ENCODE assay signal across 25 mouse cellular contexts in the genomic region with DNA sequence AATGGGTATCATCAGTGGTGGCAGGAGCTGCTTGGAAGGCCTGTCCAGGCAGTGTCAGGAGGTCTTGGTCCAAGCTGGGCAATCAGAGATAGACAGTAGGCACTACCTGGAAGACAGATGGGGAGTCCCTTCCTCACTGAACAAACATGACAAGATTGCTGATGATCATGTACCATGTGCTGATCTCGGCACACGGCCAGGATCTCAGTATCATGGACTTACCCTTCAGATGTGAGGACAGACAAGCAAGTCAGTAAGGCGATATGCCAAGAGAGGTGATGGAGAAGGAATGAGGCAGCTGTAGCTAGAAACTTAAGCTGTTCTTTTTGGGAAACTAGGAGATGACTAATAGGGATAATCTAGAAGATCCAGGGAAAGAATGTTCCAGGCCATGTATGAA.
"Had no signal": no experiment of that assay in that cellular context is flagged by ENCODE, and none has a peak within 500 bp of the region (broad histone marks: within the 10 kb centered on the region; RNA-seq: fewer than 3 reads in every experiment).

No protein-coding gene starts in this region.

- DNase-seq: gastrocnemius, adult 2 months; gastrocnemius, postnatal 10 days; gastrocnemius, postnatal 25 days; heart, adult 18-20 months; heart, postnatal 10 days; heart, postnatal 4 days; kidney, adult 18-20 months; kidney, adult 8-10 months; kidney, postnatal 10 days; kidney, postnatal 25 days; kidney, postnatal 4 days; liver had no signal

- ATAC-seq: inflammation-experienced regulatory T-cells, adult 6 months; intestine, embryonic 15.5 days; intestine, postnatal 0 days; liver, embryonic 12.5 days had no signal

- H3K9me3 ChIP-seq: heart, embryonic 10.5 days; heart, embryonic 12.5 days; hindbrain, embryonic 10.5 days; hindbrain, embryonic 13.5 days; hindbrain, embryonic 15.5 days; intestine, embryonic 15.5 days; limb, embryonic 10.5 days; limb, embryonic 12.5 days; liver, embryonic 12.5 days; liver, embryonic 15.5 days had no signal

- H3K4me2 ChIP-seq: heart, embryonic 12.5 days; hindbrain, embryonic 13.5 days; hindbrain, embryonic 15.5 days; intestine, embryonic 15.5 days; limb, embryonic 12.5 days; liver, embryonic 12.5 days; liver, embryonic 15.5 days had no signal

- H3K36me3 ChIP-seq: heart, embryonic 10.5 days; heart, embryonic 12.5 days; hindbrain, embryonic 10.5 days; hindbrain, embryonic 13.5 days; hindbrain, embryonic 15.5 days; intestine, embryonic 15.5 days; limb, embryonic 10.5 days; limb, embryonic 12.5 days; liver, embryonic 12.5 days; liver, embryonic 15.5 days had no signal

- H3K4me3 ChIP-seq: gastrocnemius, adult 2 months; heart, embryonic 10.5 days; heart, embryonic 12.5 days; hindbrain, embryonic 10.5 days; hindbrain, embryonic 13.5 days; hindbrain, embryonic 15.5 days; intestine, embryonic 15.5 days; layer of hippocampus, adult 2 months; limb, embryonic 10.5 days; limb, embryonic 12.5 days; liver, embryonic 12.5 days; liver, embryonic 15.5 days had no signal

- H3K27me3 ChIP-seq: intestine, embryonic 15.5 days; liver, embryonic 12.5 days; liver, embryonic 15.5 days had no signal

- H3K27ac ChIP-seq: gastrocnemius, adult 2 months; heart, embryonic 10.5 days; hindbrain, embryonic 10.5 days; hindbrain, embryonic 13.5 days; hindbrain, embryonic 15.5 days; intestine, embryonic 15.5 days; layer of hippocampus, adult 2 months; limb, embryonic 10.5 days; limb, embryonic 12.5 days; liver, embryonic 12.5 days; liver, embryonic 15.5 days had no signal

- H3K9ac ChIP-seq: heart, embryonic 12.5 days; hindbrain, embryonic 13.5 days; hindbrain, embryonic 15.5 days; intestine, embryonic 15.5 days; limb, embryonic 12.5 days; liver, embryonic 12.5 days; liver, embryonic 15.5 days had no signal
